Mouse (Mus musculus): ENCODE data around the gene Rabl3. TPM values are rescaled to one million over a fixed set of nuclear protein-coding genes. Genes with fewer than 3 reads are reported as not detected.

Gene Rabl3
- 29.6 and 33.5 TPM in 2 replicates for polyA plus RNA-seq (2014; fragmentation: Nextera tagmentation; extraction: Ambion mirVana)

DNA sequence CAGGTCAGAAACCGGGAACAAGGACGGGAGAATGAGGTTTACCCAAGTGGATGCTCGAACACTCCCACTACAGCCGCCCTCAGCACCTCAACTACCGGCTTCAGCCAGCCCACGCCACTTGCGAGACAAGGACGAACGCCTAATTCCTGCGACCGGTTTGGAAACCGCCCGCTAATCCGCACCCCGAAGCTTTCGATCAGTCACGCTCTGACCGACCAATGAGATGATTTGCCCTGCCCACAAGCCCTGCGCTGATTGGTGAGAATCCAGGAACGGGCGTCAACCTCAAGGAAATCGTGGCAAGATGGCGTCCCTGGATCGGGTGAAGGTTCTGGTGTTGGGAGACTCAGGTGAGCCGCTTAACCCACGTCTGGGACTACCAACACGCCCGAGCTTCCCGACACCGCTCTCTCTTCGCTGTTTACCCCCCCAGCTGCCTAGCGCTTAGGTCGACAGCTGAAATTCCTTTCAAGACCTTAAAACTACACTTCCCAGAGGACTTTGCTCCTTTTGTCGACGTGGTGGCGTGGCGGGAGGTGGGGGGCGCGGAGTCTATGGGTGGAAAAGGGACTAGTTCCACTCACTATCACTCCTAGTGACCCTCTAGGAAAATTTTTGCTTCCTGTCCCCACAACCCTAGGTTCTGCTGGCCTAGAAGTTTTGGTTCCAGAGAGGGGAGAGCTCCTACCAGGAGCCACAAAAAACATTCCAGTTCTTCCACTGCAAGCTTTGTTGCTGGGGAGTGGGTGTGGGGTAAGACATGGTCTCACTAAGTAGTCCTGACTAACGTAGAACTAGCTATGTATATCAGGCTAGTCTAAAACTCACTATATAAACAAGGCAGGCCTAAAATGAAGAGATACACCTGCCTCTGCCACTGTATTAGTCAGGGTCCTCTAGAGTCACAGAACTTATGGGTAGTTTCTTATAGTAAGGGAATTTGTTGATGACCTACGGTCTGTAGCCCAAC is at the start of gene Rabl3, which contains the start of gene Gtf2e1:
Gene Rabl3, plus strand, starts transcription at position 275 of the 970 bp plus-strand sequence.
Gene Gtf2e1, minus strand, starts transcription at position 179 of the 970 bp plus-strand sequence.
- Histone ChIP-seq H3K36me3 (ENCODE audit: control insufficient read depth, insufficient read depth, low read length) (peaks cover 14% of the 10 kb centered on the region; the same call in 1 of the 2 replicates), H3K4me2 (peak within 1 kb of the TSS; percentile 81)

DNA sequence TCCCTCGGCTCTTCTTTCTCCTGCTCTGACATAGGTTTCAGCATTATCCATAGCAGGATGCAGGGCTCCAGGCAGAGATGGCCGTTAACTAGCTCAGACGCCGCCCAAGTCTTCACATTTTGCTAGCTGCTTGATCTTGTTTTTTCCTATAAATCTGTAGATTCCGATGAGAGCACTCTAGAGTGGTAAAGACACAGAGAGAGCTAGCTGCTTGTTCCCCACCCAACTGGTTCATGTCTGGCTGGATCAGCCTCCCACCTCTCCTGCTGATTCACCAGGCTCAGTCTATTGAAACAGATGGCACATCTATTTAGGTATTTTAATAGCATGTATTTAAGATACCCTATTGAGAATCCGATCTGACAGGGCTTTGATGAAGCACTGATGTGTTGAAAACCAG is 44.7 kb upstream of the Rabl3 start:
- 88% methylated on average over 6 of the region's 6 CpGs for WGBS
- Histone ChIP-seq H3K4me2 (no peak overlapping the region), H3K27me3 (replicated peaks; ENCODE audit: control insufficient read depth, insufficient read depth, low read length) (no peaks in the 10 kb centered on the region), H3K27ac (ENCODE audit: low read depth, low read length) (no peak overlapping the region), H3K4me3 (ENCODE audit: low read depth, low read length) (no peak overlapping the region), H3K9me3 (ENCODE audit: control insufficient read depth, low read length) (no peaks in the 10 kb centered on the region), H3K36me3 (ENCODE audit: control insufficient read depth, insufficient read depth, low read length) (no peaks in the 10 kb centered on the region), H3K9ac (ENCODE audit: low read depth, low read length) (no peak overlapping the region), H3K4me1 (replicated peaks; ENCODE audit: control insufficient read depth, insufficient read depth, low read length) (no peaks in the 10 kb centered on the region)
- ATAC-seq (replicated peaks; ENCODE audit: low FRiP score) (no peak), DNase-seq (ENCODE audit: low spot score) (no peak)

More for the DNA sequence above, at the start of gene Rabl3, which contains the start of gene Gtf2e1:
- Histone ChIP-seq H3K27ac (ENCODE audit: low read depth, low read length) (peak within 1 kb of the TSS; percentile 79), H3K4me3 (ENCODE audit: low read depth, low read length) (peak within 1 kb of the TSS; percentile 87), H3K4me1 (replicated peaks; ENCODE audit: control insufficient read depth, insufficient read depth, low read length) (peaks cover 7% of the 10 kb centered on the region), H3K27me3 (replicated peaks; ENCODE audit: control insufficient read depth, insufficient read depth, low read length) (no peaks in the 10 kb centered on the region), H3K9ac (ENCODE audit: low read depth, low read length) (peak within 1 kb of the TSS; percentile 92), H3K9me3 (ENCODE audit: control insufficient read depth, low read length) (no peaks in the 10 kb centered on the region)
- 2% methylated on average over 41 of the region's 41 CpGs for WGBS
- peak; percentile 99 for ATAC-seq (replicated peaks; ENCODE audit: low FRiP score)
- DNase-seq (ENCODE audit: low spot score) = peak; percentile 91

DNA sequence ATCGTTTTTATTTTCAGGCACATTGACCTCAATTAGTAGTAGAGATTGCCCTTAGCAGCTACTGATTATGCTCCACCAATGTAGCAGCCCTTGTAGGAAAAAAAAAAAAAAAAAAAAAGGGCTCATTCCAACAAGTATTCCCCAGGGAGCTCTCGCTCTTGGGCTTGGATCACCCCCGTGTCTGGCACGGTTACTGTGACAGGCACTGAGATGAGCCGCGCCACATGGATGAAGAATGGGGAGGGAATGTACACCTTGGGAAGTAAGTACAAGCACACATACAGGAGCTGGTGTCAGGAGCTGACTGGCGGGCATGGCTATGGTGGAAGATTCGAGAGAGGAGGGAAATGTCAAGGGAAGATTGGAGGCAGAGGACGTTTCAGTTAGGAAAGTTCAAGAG is 41.1 kb upstream of the Rabl3 start:
- Histone ChIP-seq H3K4me3 (ENCODE audit: low read depth, low read length) (no peak overlapping the region), H3K4me1 (replicated peaks; ENCODE audit: control insufficient read depth, insufficient read depth, low read length) (no peaks in the 10 kb centered on the region), H3K36me3 (ENCODE audit: control insufficient read depth, insufficient read depth, low read length) (no peaks in the 10 kb centered on the region), H3K27me3 (replicated peaks; ENCODE audit: control insufficient read depth, insufficient read depth, low read length) (no peaks in the 10 kb centered on the region), H3K9ac (ENCODE audit: low read depth, low read length) (no peak overlapping the region), H3K27ac (ENCODE audit: low read depth, low read length) (no peak overlapping the region), H3K4me2 (no peak overlapping the region), H3K9me3 (ENCODE audit: control insufficient read depth, low read length) (no peaks in the 10 kb centered on the region)
- DNase-seq (ENCODE audit: low spot score) = no peak
- 75% methylated on average over 9 of the region's 9 CpGs for WGBS
- no peak for ATAC-seq (replicated peaks; ENCODE audit: low FRiP score)

DNA sequence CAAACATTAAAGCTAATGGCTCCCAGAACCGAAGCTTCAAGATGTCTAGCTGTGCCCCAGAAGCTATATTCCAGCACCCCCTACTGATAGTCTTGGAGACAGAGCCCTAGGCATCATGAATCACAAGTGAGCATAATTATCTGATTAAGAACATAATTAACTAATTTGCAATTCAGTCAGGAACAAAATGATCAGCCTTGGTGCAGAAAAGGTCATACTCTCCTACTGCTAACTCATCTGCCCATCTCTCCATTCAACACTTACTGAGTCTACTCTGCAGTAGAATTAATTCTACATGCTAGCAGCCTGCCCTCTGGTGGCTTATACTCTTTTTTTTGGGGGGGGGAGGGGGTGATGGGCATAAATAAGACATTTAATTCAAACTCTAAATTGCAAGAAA is 35.2 kb upstream of the Rabl3 start:
- Histone ChIP-seq H3K27ac (ENCODE audit: low read depth, low read length) (no peak overlapping the region), H3K4me1 (replicated peaks; ENCODE audit: control insufficient read depth, insufficient read depth, low read length) (no peaks in the 10 kb centered on the region), H3K4me2 (no peak overlapping the region), H3K9ac (ENCODE audit: low read depth, low read length) (no peak overlapping the region), H3K27me3 (replicated peaks; ENCODE audit: control insufficient read depth, insufficient read depth, low read length) (no peaks in the 10 kb centered on the region), H3K36me3 (ENCODE audit: control insufficient read depth, insufficient read depth, low read length) (no peaks in the 10 kb centered on the region), H3K4me3 (ENCODE audit: low read depth, low read length) (no peak overlapping the region), H3K9me3 (ENCODE audit: control insufficient read depth, low read length) (no peaks in the 10 kb centered on the region)
- ATAC-seq (replicated peaks; ENCODE audit: low FRiP score) (no peak), DNase-seq (ENCODE audit: low spot score) (no peak)
- 66% methylated on average over 1 of the region's 1 CpGs for WGBS

DNA sequence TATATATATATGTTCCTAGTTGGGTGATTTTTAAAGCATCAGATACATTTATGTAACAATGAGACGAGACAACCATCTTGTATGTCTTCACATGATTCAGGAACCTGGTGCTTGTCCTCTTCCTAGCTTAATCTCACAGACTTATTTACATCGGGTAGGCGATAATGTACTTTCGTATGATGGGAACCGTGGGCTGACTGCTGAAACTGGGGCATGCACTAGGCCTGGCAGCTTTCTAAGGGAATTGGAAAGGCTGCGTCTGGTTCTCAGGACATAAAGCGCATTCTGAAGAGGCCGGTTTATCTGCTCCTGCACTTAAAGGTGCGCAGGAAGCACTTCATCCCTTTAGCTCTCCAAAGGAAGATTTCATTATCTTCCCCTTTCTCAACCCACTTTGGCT is 32.9 kb upstream of the Rabl3 start:
- ATAC-seq (replicated peaks; ENCODE audit: low FRiP score) (no peak), DNase-seq (ENCODE audit: low spot score) (no peak)
- no peak overlapping the region for H3K27ac ChIP-seq (ENCODE audit: low read depth, low read length)
- WGBS = 86% methylated on average over 9 of the region's 9 CpGs
- no peak overlapping the region for H3K4me3 ChIP-seq (ENCODE audit: low read depth, low read length)
- no peaks in the 10 kb centered on the region for H3K27me3 ChIP-seq (replicated peaks; ENCODE audit: control insufficient read depth, insufficient read depth, low read length)
- H3K36me3 ChIP-seq (ENCODE audit: control insufficient read depth, insufficient read depth, low read length) = peaks cover 9% of the 10 kb centered on the region
- no peak overlapping the region for H3K9ac ChIP-seq (ENCODE audit: low read depth, low read length)
- no peaks in the 10 kb centered on the region for H3K4me1 ChIP-seq (replicated peaks; ENCODE audit: control insufficient read depth, insufficient read depth, low read length)
- no peaks in the 10 kb centered on the region for H3K9me3 ChIP-seq (ENCODE audit: control insufficient read depth, low read length)
- no peak overlapping the region for H3K4me2 ChIP-seq

DNA sequence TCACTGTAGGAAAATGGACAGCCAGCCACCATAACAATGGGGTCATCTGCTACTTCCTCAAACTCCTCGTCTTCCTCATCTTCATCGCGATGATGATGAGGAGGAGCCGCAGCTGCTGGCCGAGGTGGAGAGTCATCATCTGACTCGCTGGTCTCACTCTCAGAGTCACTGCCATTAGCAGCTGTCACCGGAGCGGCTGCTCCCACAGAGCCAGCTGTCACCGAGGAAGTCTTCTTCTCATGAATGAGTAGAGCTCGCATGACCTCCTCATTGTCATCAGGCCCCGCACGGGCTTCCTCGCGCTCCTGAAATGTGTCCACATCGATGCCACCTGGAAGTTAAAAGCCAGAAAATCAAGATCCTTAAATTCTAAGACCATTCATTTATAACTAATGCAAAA is 28.2 kb upstream of the Rabl3 start:
- H3K27me3 ChIP-seq (replicated peaks; ENCODE audit: control insufficient read depth, insufficient read depth, low read length) = no peaks in the 10 kb centered on the region
- 90% methylated on average over 15 of the region's 15 CpGs for WGBS
- no peak overlapping the region for H3K4me3 ChIP-seq (ENCODE audit: low read depth, low read length)
- no peaks in the 10 kb centered on the region for H3K4me1 ChIP-seq (replicated peaks; ENCODE audit: control insufficient read depth, insufficient read depth, low read length)
- no peak overlapping the region for H3K27ac ChIP-seq (ENCODE audit: low read depth, low read length)
- H3K9me3 ChIP-seq (ENCODE audit: control insufficient read depth, low read length) = no peaks in the 10 kb centered on the region
- no peak overlapping the region for H3K4me2 ChIP-seq
- H3K36me3 ChIP-seq (ENCODE audit: control insufficient read depth, insufficient read depth, low read length) = peaks cover 15% of the 10 kb centered on the region
- H3K9ac ChIP-seq (ENCODE audit: low read depth, low read length) = no peak overlapping the region
- DNase-seq (ENCODE audit: low spot score) = no peak
- ATAC-seq (replicated peaks; ENCODE audit: low FRiP score) = no peak

DNA sequence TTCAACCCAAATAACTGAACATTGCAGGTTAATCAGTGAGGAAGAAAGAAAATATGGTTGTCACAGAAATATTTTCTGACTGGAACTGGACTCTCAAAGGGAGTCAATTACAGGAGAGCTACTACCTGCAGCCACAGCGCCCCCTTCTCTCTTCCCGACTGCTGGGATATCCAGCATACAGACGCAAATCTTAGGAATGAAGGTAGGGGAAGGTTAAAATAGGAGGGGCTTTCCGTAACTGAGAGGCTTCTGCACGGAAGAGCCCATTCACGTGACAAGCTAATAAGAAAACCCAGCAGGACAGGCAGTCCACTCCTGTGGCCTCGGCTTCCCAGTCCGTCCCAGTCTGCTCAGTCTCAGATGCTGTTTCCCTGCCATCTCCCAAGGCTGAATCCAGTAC is 25.0 kb upstream of the Rabl3 start:
- peaks cover 19% of the 10 kb centered on the region for H3K36me3 ChIP-seq (ENCODE audit: control insufficient read depth, insufficient read depth, low read length)

DNA sequence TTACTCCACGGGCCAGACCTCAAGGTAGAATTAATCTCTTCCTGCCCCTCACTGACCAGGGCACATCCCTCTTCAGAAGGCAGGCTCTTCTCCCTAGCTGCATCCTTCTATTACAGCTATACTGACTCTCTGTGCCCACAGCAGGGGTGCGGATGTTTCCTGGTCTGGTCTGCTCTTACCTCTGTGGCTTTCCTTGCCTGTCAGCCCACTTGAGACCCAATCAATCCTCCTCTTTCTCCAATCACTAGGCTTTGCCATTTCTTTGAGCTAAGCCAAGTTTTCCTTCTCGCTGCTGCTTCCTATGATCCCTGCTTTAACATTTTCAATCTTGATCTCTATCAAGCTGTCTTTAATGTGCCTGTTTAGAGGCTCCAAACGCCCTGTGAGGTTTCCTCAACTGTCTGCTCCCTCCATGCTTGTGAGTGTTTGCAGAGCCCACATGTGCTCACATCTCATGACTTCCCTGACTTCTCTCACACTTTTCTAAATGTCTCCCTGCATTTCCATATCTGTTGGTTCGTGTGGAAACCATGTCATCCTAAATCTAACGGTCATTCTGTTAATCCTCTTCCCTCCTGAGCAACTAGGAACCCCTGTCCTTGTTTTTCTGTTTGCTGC is 23.2 kb upstream of the Rabl3 start:
- Histone ChIP-seq H3K4me3 (ENCODE audit: low read depth, low read length) (no peak overlapping the region), H3K9me3 (ENCODE audit: control insufficient read depth, low read length) (no peaks in the 10 kb centered on the region), H3K36me3 (ENCODE audit: control insufficient read depth, insufficient read depth, low read length) (peaks cover 27% of the 10 kb centered on the region), H3K9ac (ENCODE audit: low read depth, low read length) (no peak overlapping the region), H3K4me1 (replicated peaks; ENCODE audit: control insufficient read depth, insufficient read depth, low read length) (no peaks in the 10 kb centered on the region), H3K4me2 (no peak overlapping the region), H3K27ac (ENCODE audit: low read depth, low read length) (no peak overlapping the region), H3K27me3 (replicated peaks; ENCODE audit: control insufficient read depth, insufficient read depth, low read length) (no peaks in the 10 kb centered on the region)
- DNase-seq (ENCODE audit: low spot score) = no peak
- ATAC-seq (replicated peaks; ENCODE audit: low FRiP score) = no peak
- 78% methylated on average over 6 of the region's 6 CpGs for WGBS

More for the DNA sequence above, 25.0 kb upstream of the Rabl3 start:
- H3K27ac ChIP-seq (ENCODE audit: low read depth, low read length) = no peak overlapping the region
- no peaks in the 10 kb centered on the region for H3K9me3 ChIP-seq (ENCODE audit: control insufficient read depth, low read length)
- no peak overlapping the region for H3K4me2 ChIP-seq
- DNase-seq (ENCODE audit: low spot score) = no peak
- no peak overlapping the region for H3K4me3 ChIP-seq (ENCODE audit: low read depth, low read length)
- WGBS = 88% methylated on average over 8 of the region's 8 CpGs
- no peak for ATAC-seq (replicated peaks; ENCODE audit: low FRiP score)
- no peak overlapping the region for H3K9ac ChIP-seq (ENCODE audit: low read depth, low read length)
- no peaks in the 10 kb centered on the region for H3K4me1 ChIP-seq (replicated peaks; ENCODE audit: control insufficient read depth, insufficient read depth, low read length)
- no peaks in the 10 kb centered on the region for H3K27me3 ChIP-seq (replicated peaks; ENCODE audit: control insufficient read depth, insufficient read depth, low read length)
